Mouse (Mus musculus): Measurements from ENCODE around the gene Zfp949.

GRCm38 (mm10) chr9:88501846-88502245 is 46.0 kb upstream of the Zfp949 start:
- TF ChIP-seq POLR2A (IDR thresholded peaks at IDR 0.05; ENCODE audit: low read depth, low read length) (no peak), CTCF (IDR thresholded peaks at IDR 0.05; ENCODE audit: borderline replicate concordance, insufficient read depth, low read length) (no peak)
